Mouse (Mus musculus) brain, embryonic 14.5 days (tissue): ENCODE measurements around the gene Nr6a1.

Source experiments
- CTCF ChIP-seq: fragments of 200-500 bp; IDR thresholded peaks from 2 replicates; pipeline ENCODE4 v1.5.1; 2012; ENCODE audit warnings: inconsistent platforms, mild to moderate bottlenecking, moderate library complexity, borderline replicate concordance; ENCODE audit not compliant: insufficient read depth, insufficient read length; ENCODE audit errors: extremely low read depth
- POLR2A ChIP-seq: fragments of 200-500 bp; IDR thresholded peaks from 2 replicates; pipeline ENCODE4 v1.6.1; 2012; ENCODE audit warnings: mild to moderate bottlenecking, inconsistent platforms, borderline replicate concordance; ENCODE audit not compliant: poor library complexity, insufficient read depth, insufficient read length, severe bottlenecking; ENCODE audit errors: extremely low read depth

DNA sequence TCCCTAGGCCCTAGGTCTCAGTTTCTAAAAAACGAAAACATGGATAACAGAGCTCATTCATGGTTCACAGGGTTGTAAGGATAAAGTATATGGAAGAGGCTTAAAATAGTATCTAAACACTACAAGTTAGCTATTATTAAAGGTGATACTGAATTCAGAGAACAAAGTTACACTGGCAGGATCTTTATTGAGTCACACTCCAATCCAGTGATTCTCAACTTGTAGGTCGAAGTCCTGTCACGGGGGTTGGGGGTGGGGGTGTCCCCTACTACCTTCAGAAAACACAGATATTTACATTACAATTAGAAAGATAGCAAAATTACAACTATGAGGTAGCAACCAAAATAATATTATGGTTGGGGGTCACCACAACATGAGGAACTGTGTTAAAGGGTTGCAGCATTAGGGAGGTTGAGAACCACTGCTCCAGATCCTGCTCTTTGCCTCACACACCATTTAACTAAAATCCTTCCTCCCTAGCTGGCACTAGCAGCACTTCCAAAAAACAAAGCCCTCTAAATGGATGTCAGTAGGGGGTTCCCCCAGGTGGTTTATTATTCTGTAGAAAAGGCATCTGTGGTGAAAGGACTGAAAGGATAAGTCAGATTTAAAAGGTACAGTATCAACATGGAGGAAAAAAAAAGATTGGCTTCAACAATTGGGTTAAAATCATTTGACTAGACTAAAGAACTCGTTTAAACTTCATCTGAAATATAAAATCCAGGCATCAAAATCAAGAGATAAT is 10.4 kb downstream of the Nr6a1 start:
- TF ChIP-seq CTCF = no peak
- TF ChIP-seq POLR2A = no peak
